Mouse (Mus musculus): ENCODE data around the gene Pax8. TPM values are rescaled to one million over a fixed set of nuclear protein-coding genes. Genes with fewer than 3 reads are reported as not detected.

Pax8 gene
- polyA plus RNA-seq, 1 experiment from 2014 or later: 4.7 TPM

DNA sequence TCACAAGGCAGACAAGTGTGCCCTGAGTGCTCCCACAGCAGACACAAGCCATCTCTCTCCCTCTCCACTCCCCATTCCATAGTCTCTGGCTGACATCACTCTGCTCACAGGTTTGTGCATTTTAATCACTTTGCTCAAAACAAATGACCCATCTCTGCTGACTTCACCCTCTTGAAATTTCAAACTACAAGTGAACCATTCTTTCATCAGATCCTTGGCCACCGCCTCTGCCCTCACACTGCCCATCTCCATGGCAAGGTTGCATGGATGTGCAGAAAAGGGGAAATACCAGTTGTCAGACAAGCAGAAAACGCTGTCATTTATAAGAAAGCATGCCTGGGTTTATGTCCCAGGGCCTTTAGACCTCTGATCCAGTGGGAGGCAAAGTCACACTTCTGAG is 40.7 kb downstream of the Pax8 start:
- H3K27ac ChIP-seq (replicated peaks): no peak overlapping the region
- H3K36me3 ChIP-seq: no peaks in the 10 kb centered on the region
- H3K9me3 ChIP-seq: no peaks in the 10 kb centered on the region
- no peak for ATAC-seq (ENCODE audit: low FRiP score, low read depth)
- no peak overlapping the region for H3K9ac ChIP-seq (replicated peaks)
- 84% methylated on average over 2 of the region's 2 CpGs for WGBS
- no peaks in the 10 kb centered on the region for H3K4me1 ChIP-seq
- no peak overlapping the region for H3K4me3 ChIP-seq
- peaks cover 11% of the 10 kb centered on the region for H3K27me3 ChIP-seq
- no peak overlapping the region for H3K4me2 ChIP-seq (replicated peaks)

DNA sequence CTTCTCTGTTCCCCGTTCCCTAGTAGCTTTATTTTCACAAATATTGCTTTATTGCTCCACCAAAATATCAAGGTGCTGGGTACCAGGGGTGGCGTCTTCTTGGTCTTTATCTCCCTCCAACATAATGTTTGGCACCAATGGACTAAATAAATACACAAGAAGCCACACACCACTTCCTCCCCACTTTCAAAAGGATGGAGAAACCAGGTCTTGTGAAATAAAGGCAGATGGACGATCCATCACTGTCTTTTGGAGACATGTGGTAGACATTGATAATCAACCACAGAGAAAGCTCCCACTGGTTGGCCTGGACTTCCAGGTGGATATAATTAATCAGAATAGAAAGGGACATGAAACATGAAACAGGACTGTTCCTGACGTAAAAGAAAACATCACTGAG is 45.6 kb downstream of the Pax8 start:
- peaks cover 13% of the 10 kb centered on the region; the same call in 1 of the 2 replicates for H3K4me1 ChIP-seq
- no peak overlapping the region for H3K27ac ChIP-seq (replicated peaks)
- H3K4me2 ChIP-seq (replicated peaks): no peak overlapping the region
- H3K9me3 ChIP-seq: no peaks in the 10 kb centered on the region
- H3K4me3 ChIP-seq: no peak overlapping the region
- H3K36me3 ChIP-seq: no peaks in the 10 kb centered on the region
- H3K27me3 ChIP-seq: peaks cover 25% of the 10 kb centered on the region
- WGBS: 87% methylated on average over 4 of the region's 4 CpGs
- H3K9ac ChIP-seq (replicated peaks): no peak overlapping the region
- no peak for ATAC-seq (ENCODE audit: low FRiP score, low read depth)

DNA sequence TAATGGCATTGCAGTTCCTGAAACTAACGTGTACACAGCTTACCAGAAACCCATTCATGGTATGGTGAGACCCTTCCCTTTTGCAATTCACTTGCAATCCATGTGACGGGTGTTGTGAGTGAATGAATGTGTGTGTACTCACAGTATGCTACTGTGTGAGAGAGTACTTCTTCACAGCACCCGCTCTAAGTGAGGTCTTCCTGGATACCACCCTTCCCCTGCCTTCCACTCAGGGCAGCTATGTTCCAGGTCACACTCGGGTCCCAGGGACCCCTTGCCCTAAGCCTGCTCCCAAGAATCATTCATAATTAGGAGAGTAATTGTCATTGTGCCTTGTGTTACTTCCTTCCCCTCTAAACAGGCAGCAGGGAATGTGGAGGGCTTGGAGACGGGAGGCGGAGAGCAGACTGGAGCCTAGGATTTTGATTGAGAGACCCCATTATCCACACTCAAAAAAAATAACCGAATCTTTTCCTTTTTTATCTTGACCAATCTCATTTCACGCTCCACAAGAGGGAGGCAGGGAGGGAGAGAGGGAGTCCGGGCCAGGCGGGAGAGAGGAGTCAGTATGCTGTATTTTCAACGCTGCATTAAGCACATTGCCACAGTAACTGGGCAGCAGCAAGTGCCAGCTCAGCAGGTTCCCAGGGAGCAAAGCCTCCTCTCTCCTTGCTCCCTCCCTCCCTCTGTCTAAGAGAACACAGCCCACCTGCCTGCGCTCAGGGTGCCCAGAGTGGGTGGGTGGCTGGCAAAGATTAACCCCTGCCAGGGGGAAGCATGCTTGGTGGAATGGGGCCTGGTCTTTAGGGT is 47.3 kb downstream of the Pax8 start:
- WGBS: 21% methylated on average over 12 of the region's 12 CpGs
- Histone ChIP-seq H3K27me3 (peaks cover 29% of the 10 kb centered on the region), H3K4me2 (replicated peaks) (peak overlapping the region; percentile 29; the same call in 1 of the 2 replicates), H3K27ac (replicated peaks) (0 out of 2 replicates have a peak overlapping the region, but pooled peaks have one; percentile 50), H3K9me3 (no peaks in the 10 kb centered on the region), H3K9ac (replicated peaks) (no peak overlapping the region), H3K36me3 (no peaks in the 10 kb centered on the region), H3K4me1 (peaks cover 13% of the 10 kb centered on the region; the same call in 1 of the 2 replicates), H3K4me3 (no peak overlapping the region)
- peak; percentile 93 for ATAC-seq (ENCODE audit: low FRiP score, low read depth)

- Histone ChIP-seq H3K4me1 (peaks cover 13% of the 10 kb centered on the region; the same call in 1 of the 2 replicates), H3K9me3 (no peaks in the 10 kb centered on the region), H3K36me3 (no peaks in the 10 kb centered on the region), H3K9ac (replicated peaks) (no peak overlapping the region), H3K27ac (replicated peaks) (no peak overlapping the region), H3K27me3 (peaks cover 26% of the 10 kb centered on the region), H3K4me3 (no peak overlapping the region), H3K4me2 (replicated peaks) (no peak overlapping the region)
- WGBS: 93% methylated on average over 2 of the region's 2 CpGs
- ATAC-seq (ENCODE audit: low FRiP score, low read depth): no peak
Measured at GRCm38 (mm10) chr2:24425630-24426029, 49.8 kb downstream of the Pax8 start.

- ATAC-seq (ENCODE audit: low FRiP score, low read depth): no peak
- H3K36me3 ChIP-seq: no peaks in the 10 kb centered on the region
Measured at GRCm38 (mm10) chr2:24422815-24423214, 52.6 kb downstream of the Pax8 start.

DNA sequence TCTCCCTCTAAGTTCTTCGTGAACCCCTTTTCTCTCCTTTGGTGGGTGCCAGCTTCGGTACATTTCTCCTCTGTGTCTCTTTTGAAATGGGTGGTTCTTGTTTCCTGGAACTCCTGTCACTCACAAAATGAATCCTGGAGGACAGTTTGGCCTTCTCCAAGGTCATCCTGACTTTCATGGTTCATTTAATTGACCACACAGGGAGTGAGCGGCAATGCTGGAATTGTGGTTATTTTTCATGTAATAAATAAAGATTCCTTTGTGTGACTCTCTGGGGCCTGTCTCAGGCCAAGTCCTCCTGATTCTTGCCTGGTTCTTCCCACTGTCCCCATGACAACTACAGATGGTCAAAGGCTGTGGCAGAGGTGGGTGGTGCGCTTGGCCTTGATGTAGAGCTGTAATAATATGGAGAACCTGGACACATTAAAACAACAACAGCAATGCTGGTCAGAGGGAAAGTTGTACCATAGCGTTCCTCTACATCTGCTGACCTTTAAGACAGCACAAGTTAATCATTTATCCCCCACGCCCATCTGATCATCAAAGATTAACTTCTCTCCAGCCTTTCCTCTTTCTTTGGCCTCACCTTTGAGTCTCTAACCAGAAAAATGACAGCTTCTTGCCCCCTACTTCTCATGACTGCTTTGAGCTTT is 54.1 kb downstream of the Pax8 start:
- ATAC-seq (ENCODE audit: low FRiP score, low read depth): no peak
- WGBS: 97% methylated on average over 6 of the region's 6 CpGs
- H3K27ac ChIP-seq (replicated peaks): no peak overlapping the region

More at GRCm38 (mm10) chr2:24422815-24423214, 52.6 kb downstream of the Pax8 start:
- no peak overlapping the region for H3K9ac ChIP-seq (replicated peaks)
- H3K27me3 ChIP-seq: peaks cover 19% of the 10 kb centered on the region
- no peak overlapping the region for H3K4me3 ChIP-seq
- H3K4me2 ChIP-seq (replicated peaks): no peak overlapping the region
- H3K9me3 ChIP-seq: no peaks in the 10 kb centered on the region
- 0 out of 2 replicates have a peak, but pooled peaks cover 4% of the 10 kb centered on the region for H3K4me1 ChIP-seq
- 81% methylated on average over 3 of the region's 3 CpGs for WGBS
- no peak overlapping the region for H3K27ac ChIP-seq (replicated peaks)

GRCm38 (mm10) chr2:24417564-24417963 is 57.8 kb downstream of the Pax8 start:
- no peak overlapping the region for H3K9ac ChIP-seq (replicated peaks)
- WGBS: 96% methylated on average over 4 of the region's 4 CpGs
- H3K27ac ChIP-seq (replicated peaks): no peak overlapping the region
- no peak overlapping the region for H3K4me3 ChIP-seq
- no peak for ATAC-seq (ENCODE audit: low FRiP score, low read depth)
- H3K9me3 ChIP-seq: no peaks in the 10 kb centered on the region
- H3K4me2 ChIP-seq (replicated peaks): no peak overlapping the region
- no peaks in the 10 kb centered on the region for H3K36me3 ChIP-seq
- peaks cover 26% of the 10 kb centered on the region for H3K27me3 ChIP-seq
- peaks cover 4% of the 10 kb centered on the region; the same call in 1 of the 2 replicates for H3K4me1 ChIP-seq

More for the DNA sequence above, 54.1 kb downstream of the Pax8 start:
- H3K4me3 ChIP-seq: no peak overlapping the region
- H3K9me3 ChIP-seq: no peaks in the 10 kb centered on the region
- H3K27me3 ChIP-seq: peaks cover 27% of the 10 kb centered on the region
- H3K9ac ChIP-seq (replicated peaks): no peak overlapping the region
- H3K4me1 ChIP-seq: peaks cover 4% of the 10 kb centered on the region; the same call in 1 of the 2 replicates
- H3K36me3 ChIP-seq: no peaks in the 10 kb centered on the region
- H3K4me2 ChIP-seq (replicated peaks): no peak overlapping the region

DNA sequence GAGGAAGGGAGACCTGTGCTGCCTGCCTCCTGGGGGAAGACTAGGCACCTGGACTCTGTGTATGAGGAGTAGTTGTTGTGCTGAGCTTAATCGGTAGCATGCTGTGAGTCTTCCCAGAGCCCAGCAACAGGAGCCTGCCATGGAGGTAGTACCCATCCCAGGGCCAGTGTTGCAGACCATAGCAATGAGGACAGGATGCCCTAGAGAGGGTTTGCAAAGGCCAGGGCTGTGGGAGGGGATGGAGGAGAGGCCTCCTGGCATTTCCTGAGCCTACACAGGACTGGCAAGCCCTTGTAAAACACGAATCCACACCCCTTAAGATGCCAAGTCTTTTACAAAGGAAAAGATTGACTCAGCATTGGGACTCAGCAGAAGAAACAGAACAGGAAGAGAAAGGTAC is 58.3 kb downstream of the Pax8 start:
- no peak for ATAC-seq (ENCODE audit: low FRiP score, low read depth)
- Histone ChIP-seq H3K27me3 (peaks cover 26% of the 10 kb centered on the region), H3K4me3 (no peak overlapping the region), H3K4me2 (replicated peaks) (no peak overlapping the region), H3K27ac (replicated peaks) (no peak overlapping the region), H3K9ac (replicated peaks) (no peak overlapping the region), H3K9me3 (no peaks in the 10 kb centered on the region), H3K4me1 (peaks cover 4% of the 10 kb centered on the region; the same call in 1 of the 2 replicates), H3K36me3 (no peaks in the 10 kb centered on the region)
- WGBS: 21% methylated on average over 2 of the region's 2 CpGs

GRCm38 (mm10) chr2:24416668-24417067 is 58.7 kb downstream of the Pax8 start:
- Histone ChIP-seq H3K9me3 (no peaks in the 10 kb centered on the region), H3K27me3 (peaks cover 26% of the 10 kb centered on the region), H3K27ac (replicated peaks) (no peak overlapping the region), H3K9ac (replicated peaks) (no peak overlapping the region), H3K4me3 (no peak overlapping the region), H3K4me1 (peaks cover 4% of the 10 kb centered on the region; the same call in 1 of the 2 replicates), H3K36me3 (no peaks in the 10 kb centered on the region), H3K4me2 (replicated peaks) (no peak overlapping the region)
- WGBS: 7% methylated on average over 9 of the region's 9 CpGs
- ATAC-seq (ENCODE audit: low FRiP score, low read depth): peak; percentile 70; the same call in 1 of the 2 replicates

DNA sequence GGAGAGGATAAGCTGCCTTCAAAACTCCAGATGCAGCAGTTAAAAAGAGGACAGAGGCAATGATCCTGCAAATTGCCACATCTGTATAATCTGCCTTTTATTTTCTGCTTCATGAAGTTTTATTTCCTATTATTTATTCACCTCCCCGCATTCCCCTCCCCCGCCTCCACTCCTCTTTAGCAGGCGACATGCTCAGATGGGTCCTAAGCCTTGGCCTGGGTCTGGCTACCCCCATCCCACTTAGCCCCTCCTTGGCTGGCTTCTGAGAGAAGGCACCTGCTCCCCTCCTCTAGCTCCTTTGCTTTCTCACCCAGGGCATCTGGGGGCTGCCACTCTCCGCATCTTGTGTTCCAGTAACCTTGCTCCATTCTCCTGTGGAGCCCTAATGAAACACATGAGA is 61.7 kb downstream of the Pax8 start:
- no peak overlapping the region for H3K9ac ChIP-seq (replicated peaks)
- no peak for ATAC-seq (ENCODE audit: low FRiP score, low read depth)
- no peak overlapping the region for H3K4me3 ChIP-seq
- H3K4me2 ChIP-seq (replicated peaks): no peak overlapping the region
- peaks cover 37% of the 10 kb centered on the region for H3K27me3 ChIP-seq
- no peak overlapping the region for H3K27ac ChIP-seq (replicated peaks)
- WGBS: 59% methylated on average over 4 of the region's 4 CpGs
- H3K4me1 ChIP-seq: peaks cover 4% of the 10 kb centered on the region; the same call in 1 of the 2 replicates
- no peaks in the 10 kb centered on the region for H3K36me3 ChIP-seq
- H3K9me3 ChIP-seq: no peaks in the 10 kb centered on the region

GRCm38 (mm10) chr2:24413172-24413571 is 62.2 kb downstream of the Pax8 start:
- peaks cover 34% of the 10 kb centered on the region for H3K27me3 ChIP-seq
- no peaks in the 10 kb centered on the region for H3K36me3 ChIP-seq
- WGBS: 86% methylated on average over 3 of the region's 3 CpGs
- no peak overlapping the region for H3K9ac ChIP-seq (replicated peaks)
- H3K4me2 ChIP-seq (replicated peaks): no peak overlapping the region
- H3K9me3 ChIP-seq: no peaks in the 10 kb centered on the region
- H3K27ac ChIP-seq (replicated peaks): no peak overlapping the region
- no peak overlapping the region for H3K4me3 ChIP-seq
- peaks cover 7% of the 10 kb centered on the region; the same call in 1 of the 2 replicates for H3K4me1 ChIP-seq
- no peak for ATAC-seq (ENCODE audit: low FRiP score, low read depth)

DNA sequence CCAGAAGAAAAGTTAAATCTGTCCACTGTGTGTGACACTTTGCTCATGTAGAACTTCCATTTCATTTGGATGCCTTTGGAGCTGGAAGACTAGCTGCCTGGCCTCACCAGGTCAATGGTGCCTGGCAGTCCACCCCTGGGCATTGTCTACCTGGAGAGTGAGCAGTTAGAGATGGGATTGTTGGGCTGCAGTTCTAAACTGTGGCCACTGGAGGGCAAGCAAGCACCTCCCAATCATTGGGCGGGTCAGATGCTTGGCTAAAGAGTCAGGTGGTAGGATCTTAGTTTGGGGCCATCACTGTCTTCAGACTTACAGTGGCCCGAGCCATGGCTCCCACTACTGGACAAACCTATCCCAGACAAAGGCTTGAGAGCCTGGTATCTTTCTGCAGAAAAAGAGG is 66.2 kb downstream of the Pax8 start:
- ATAC-seq (ENCODE audit: low FRiP score, low read depth): peak; percentile 21; the same call in 1 of the 2 replicates
- no peak overlapping the region for H3K4me2 ChIP-seq (replicated peaks)
- H3K27me3 ChIP-seq: peaks cover 29% of the 10 kb centered on the region
- H3K36me3 ChIP-seq: no peaks in the 10 kb centered on the region
- no peak overlapping the region for H3K27ac ChIP-seq (replicated peaks)
- no peak overlapping the region for H3K9ac ChIP-seq (replicated peaks)
- H3K4me3 ChIP-seq: no peak overlapping the region
- peaks cover 15% of the 10 kb centered on the region for H3K4me1 ChIP-seq
- no peaks in the 10 kb centered on the region for H3K9me3 ChIP-seq
- WGBS: 5% methylated on average over 2 of the region's 2 CpGs

All from midbrain, embryonic 12.5 days (tissue).